Mouse (Mus musculus) heart, adult 9 months (tissue): ENCODE measurements around the gene Scfd2.

Experiments
- DNase-seq, 2 experiments: peaks; one replicate each; pipeline ENCODE4 v3.0.0; 2022; ENCODE audit warnings: low spot score in 2 of 2

The Scfd2 gene

GRCm38 (mm10) chr5:74183118-74183517 lies 348.4 kb downstream of the Scfd2 start:
- no peak for DNase-seq

DNA sequence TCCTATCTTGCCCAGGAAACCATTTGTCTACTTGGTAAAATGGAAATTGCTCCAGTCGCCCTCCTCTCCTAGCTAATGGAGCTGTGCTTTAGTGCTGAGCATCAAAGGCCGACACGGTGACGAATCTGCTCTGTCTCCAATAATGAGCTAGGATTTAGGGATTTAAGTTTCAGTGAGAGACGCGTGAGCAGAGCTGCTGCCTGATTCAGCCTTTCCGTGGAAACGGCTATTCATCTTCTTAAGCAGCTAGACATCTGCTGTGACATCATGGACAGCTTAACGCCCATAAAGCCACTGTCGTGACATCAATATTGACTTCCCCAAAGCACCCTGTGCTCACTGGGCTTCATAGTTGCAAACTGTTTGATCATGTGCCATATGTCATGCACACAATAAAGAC lies 351.3 kb downstream of the Scfd2 start:
- no peak for DNase-seq

DNA sequence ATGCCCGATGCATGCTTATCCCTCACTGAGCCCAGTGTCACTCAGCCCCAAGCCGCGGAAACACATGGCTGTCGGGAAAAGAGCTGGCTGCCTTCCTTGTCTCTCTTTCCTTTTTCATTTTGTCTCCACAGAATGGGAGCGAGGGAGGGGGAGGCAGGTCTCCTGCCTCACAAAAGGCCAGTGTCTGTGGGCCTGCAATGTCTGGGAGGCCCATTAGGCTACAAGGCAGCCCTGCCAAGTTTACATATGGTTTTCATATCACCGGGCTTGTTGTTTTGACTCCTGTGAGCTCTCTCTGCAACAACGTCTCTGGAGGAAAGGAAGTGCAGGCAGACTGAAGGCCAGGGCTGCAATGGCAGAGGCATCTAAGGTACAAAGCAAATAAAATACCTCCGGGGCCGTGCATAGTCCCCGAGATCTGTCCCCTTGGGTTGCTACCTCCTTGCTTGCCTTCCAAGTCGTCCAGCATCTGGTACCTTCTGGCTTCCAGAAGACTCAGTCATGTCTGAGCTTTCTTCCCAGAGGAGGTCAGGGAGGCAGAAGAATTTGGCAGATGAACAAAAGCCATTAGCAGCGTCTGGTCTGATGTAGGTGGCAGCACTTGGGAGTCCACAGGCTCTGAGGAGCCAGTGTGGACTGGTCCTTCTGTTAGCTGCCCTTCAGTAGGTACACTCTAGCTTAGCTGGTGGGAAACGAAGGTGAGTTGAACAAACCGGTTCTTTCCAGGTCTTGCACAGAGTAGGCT lies 355.9 kb downstream of the Scfd2 start:
- DNase-seq, result peak; percentile 74 to 84

DNA sequence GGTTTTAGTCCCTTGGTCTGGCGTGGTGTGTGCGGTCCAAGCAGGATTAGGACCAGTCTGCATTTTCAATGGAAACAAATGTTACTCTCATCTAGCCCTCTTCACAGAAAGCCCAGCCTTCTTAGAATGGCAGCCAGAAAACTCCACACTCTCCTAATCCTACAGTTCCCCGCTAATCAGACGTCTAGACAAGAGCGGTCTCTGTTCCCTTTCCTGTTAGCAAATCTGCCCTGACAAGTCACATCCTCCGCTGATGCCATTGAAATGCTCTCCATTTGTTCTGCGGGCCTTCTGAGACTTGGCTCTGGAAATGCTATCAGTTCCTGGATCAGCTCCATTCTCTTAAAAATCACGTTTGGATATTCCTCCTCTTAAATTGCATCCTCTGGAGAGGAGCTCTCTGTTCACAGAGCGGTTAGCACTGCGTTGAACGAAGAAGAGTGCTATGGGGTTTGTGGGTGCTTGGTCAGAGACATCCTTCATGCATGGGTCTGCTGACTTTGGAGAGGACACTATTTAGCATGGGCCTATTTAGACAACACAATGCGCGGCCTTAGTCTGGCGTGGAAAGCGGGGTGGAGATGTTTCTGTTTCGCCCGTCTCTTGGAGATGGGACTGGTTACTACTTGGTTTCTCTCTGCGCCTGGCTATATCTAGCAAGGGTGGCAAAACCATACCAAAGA lies 358.3 kb downstream of the Scfd2 start:
- peak; percentile 48 to 53 for DNase-seq

DNA sequence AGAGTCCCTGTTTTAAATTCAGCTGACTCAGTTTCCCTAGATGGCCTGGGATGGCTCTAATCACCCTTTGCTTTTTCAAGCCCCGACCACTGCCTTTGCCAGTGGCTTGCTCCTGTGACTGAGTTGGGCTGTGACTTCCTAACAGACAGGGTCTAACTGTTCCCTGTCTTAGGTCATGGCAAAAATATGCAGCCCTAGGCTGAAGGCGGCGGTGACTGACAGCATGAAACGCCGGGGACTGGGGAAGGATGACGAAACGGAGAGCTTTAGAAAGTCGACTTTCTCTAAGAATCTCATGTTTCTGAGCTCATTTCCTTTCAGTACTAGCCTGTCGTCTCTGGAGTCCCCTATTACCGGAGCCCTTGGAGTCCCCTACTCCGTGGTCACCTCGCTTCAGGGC lies 359.4 kb downstream of the Scfd2 start:
- DNase-seq, result peak; percentile 53 to 60

DNA sequence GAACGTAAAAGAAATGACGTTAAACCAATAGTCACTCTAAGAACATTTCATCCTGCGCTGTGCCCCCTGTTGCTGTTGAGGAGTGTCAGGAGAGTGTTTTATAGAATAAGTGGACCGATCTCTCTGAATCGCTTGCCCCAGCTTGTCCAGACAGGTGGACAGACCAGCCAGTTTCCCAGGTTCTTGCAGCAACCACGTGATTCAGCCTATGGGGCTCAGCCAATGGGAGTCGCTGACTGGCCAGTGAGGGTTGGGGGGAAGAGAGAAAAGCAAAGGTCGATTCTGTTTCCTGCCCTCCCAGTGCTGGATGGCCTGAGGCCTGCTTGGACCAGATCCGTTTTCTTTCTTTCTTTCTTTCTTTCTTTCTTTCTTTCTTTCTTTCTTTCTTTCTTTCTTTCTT lies 359.8 kb downstream of the Scfd2 start:
- DNase-seq, result no peak

- no peak for DNase-seq
Observed at GRCm38 (mm10) chr5:74168085-74168484, 363.5 kb downstream of the Scfd2 start.

DNA sequence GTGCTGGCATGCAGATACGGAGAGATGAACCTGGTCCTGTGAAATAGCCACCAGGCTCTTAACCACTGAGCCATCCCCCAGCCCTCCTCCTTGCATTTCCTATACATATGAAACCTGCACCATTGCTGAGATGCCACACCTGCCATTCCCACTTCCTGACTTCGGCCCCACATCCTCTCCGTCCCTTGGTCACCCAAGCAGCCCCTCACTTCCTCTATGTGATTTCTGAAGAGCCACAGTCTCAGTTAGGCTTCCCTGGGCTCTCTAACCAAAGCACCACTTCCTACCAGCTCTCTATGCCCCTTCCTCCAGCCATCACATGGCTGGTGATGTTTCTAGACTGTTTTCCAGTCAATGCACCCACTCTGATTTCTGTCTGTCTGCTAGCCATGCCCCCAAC lies 364.9 kb downstream of the Scfd2 start:
- DNase-seq, result no peak

DNA sequence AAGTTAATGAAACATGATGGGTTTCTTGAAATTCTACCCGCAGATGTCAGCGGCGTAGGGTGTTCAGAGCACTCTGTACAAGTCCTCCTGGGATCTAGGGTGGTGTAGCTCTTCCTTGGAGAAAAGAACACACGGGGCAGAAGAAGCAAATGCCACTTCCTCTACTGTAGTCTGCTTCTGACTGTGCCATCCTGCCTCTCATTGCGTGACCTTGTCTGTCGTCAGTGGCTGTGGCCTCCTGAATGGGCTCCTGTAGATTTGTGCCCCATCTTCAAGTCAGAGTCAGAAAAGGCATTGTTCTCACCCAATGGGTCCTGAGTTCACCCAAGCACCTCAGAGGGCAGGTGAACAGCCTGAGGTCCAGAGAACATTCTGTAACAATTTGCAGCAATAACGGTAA lies 367.0 kb downstream of the Scfd2 start:
- no peak for DNase-seq

DNA sequence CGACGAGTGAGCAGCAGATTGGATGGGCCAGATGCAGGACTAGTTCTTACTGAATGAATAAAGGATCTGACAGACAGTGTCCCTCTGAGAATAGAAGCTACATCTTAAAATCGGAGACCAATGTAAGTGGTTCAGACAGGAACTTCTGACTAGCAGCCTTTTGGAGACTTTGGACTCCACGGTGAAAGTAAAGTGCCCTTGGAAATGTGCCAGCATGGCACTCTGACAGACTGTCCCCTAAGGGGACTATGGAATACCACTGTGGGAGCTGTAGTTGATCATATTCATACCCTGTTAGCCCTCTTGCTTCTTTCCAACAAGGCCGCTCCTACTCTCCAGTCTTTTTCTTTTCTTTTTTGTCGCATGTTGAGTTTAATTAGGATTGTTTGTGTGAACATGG lies 368.4 kb downstream of the Scfd2 start:
- no peak for DNase-seq

DNA sequence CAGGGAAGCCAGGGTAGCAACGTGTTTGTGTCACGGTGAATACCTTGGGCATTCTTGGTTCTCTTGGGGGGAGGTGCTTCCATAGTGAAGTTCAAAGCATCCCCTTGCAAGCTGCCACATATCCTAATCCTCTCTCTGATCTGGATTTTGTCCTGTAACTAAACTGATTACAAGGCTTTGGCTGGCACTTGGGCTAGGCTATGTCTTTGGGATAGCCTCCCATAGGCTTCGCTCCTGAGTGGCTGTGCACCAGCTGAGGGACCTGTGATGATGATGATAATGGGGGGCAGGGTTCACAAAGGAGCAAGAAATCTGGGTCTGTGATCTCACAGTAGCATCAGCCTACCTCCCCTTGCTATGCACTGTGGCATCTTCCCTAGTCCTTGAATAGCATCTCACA lies 369.5 kb downstream of the Scfd2 start:
- DNase-seq, result no peak

- peak; percentile 37 to 46 for DNase-seq
Observed at GRCm38 (mm10) chr5:74161297-74161926, 370.1 kb downstream of the Scfd2 start.

- no peak for DNase-seq
Observed at GRCm38 (mm10) chr5:74160349-74160748, 371.2 kb downstream of the Scfd2 start.

DNA sequence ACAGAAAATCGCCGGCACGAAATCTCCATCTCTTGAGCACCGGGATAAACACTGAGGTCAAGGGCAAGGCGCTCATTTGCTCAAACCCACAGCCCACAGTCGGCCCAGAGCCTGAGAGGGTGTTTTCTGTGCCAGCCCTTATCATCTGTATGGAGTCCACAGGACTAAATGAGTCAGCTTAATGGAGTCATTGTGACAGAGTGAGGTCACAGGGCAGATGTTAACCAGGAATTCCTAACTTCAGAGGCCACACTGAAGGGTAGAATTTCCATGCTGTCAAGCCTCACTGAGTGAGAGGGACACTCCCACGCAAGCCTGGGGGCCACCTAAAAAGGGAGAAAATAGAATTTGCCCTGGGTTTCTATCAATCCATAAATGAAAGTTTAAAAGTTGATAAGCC lies 371.7 kb downstream of the Scfd2 start:
- no peak for DNase-seq

DNA sequence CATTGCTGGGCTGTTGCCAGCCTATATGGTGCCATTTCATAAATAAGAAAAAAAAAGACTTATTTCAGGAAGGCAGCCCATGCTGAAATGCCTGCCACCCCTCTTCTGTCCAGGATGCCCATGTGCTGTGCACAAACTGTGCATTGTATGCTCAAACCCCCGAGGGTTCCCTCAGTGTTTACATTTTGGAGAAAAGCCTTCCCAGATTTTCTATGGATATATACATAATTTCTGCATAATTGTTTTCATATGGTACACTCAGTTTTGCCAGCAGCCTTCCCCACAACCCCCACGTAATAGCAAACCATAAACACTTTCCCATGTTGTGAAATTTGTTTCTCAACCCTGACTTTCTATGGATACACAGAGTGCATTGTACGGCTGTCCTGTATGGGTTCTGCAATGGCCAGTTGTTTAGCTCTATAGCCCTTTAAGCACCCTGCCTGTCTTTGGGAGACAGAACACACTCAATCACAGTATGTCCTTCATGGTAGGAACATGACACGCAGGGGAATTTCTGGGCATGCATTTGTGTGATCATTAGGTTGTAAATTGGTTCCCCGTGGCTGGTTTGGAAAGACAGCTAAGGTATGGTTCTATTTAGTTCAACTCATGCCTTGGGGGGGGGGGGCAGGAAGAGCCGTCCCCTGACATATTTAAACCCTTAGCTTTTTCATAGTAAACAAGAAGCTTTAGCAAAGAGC lies 372.5 kb downstream of the Scfd2 start:
- no peak for DNase-seq

DNA sequence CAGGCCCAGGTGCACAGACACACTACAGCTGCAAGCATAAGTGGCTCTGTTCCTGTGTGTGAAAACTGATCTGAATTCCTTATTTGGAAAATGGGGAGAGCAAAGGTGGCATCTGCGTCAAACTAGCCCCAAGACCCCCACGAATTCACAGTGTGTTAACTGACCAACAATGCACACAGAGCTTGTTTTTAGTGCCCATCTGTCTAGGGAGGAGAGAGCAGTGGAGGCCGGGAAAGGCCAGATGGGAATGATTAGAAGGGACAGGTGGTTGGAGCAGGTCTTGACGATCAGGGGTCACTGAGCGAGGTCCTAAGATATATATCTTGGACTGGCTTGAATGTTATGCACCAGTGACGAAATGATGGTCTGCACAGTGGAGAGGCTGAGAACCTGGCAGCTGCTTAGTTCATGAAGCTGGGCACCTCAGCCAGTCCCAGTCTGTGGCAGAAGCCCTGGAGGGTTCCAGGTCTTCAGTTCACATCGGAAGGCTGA lies 375.7 kb downstream of the Scfd2 start:
- no peak for DNase-seq
